Mouse (Mus musculus) CD8-positive naive resting alpha-beta T cell, adult 2 months (primary cell): ENCODE measurements around the gene Ifna2.

Source experiments
- DNase-seq, 2 experiments: peaks; one replicate each; pipeline ENCODE4 v3.0.0; 2022; ENCODE audit warnings: low read depth in 2 of 2, low spot score in 2 of 2

Ifna2 gene

DNA sequence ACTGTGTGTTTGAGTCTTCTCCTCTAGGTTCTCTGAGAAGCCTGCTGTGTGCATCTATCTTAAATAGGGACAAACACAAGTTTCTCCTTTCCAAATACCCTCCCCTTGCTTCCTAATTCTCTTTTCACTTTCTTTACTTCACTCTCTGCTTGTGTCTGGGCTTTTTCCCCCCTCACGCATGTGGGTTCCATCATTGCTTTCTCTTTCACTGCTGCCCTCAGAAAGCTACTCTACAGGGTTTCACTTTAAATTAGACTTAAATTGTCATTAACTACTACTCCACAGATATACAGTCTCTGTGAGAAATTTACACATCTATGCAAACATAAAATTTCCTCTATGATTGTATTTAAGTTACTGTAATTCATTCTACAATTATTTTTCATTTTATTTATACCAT lies at the start of gene Ifna2:
TSS of gene Ifna2 (minus strand) at position 101 of the 400 bp plus-strand sequence.
- no peak for DNase-seq

DNA sequence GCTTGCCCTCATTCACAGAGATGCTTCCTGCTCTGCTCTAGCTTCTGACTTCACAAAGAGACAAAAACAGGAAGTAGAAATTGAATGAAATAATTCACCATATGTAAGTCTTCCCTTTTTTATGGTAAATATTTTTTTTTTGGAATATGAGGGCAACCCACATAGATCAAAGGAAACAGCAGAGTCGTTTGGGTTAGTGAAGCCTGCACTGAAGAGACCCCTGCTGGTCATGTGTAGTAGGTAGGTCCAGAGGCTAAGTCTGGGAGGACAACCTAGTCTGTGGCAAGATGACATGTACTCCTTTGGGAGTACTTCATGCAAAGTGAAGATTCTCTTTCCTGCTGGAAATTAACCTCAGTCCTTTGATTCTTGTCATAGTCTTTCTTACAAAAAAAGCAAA lies 43.6 kb upstream of the Ifna2 start:
- peak in 1 of 2 experiments; percentile 39 for DNase-seq

- DNase-seq = no peak
These were observed 43.0 kb upstream of the Ifna2 start for GRCm38 (mm10) chr4:88726727-88727126.

- DNase-seq = no peak
These were observed 39.9 kb upstream of the Ifna2 start for GRCm38 (mm10) chr4:88723497-88724090.

- peak; percentile 71 to 78 for DNase-seq
These were observed 38.3 kb upstream of the Ifna2 start, which contains the start of the genes Gm26566 and Klhl9 for GRCm38 (mm10) chr4:88721791-88722721. Gene Gm26566 (plus strand): TSS chr4:88721805. Gene Klhl9 (minus strand): TSS chr4:88722465.

DNA sequence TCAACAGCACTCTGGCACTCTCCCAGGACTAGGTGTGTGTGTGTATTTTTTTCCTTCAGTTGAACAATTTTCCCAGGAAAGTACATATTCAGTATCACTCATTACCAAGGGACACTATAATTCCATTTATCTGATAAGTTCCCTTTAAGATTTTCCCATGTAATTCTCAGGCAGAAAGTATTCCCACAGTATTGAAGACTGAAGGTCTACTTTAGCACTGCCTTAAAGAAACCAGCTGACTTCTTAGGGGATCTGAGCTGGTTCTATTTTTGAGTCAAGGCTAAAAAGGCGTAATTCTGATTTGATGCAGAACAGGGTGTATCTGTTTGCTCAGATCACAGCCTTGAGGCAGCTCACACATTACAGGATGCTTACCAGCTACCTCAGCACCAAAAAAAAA lies 35.0 kb upstream of the Ifna2 start:
- DNase-seq = no peak

GRCm38 (mm10) chr4:88715059-88715458 lies 31.3 kb upstream of the Ifna2 start:
- DNase-seq = no peak

GRCm38 (mm10) chr4:88714281-88714680 lies 30.6 kb upstream of the Ifna2 start:
- DNase-seq = no peak

GRCm38 (mm10) chr4:88707128-88707826 lies 23.6 kb upstream of the Ifna2 start:
- no peak for DNase-seq

DNA sequence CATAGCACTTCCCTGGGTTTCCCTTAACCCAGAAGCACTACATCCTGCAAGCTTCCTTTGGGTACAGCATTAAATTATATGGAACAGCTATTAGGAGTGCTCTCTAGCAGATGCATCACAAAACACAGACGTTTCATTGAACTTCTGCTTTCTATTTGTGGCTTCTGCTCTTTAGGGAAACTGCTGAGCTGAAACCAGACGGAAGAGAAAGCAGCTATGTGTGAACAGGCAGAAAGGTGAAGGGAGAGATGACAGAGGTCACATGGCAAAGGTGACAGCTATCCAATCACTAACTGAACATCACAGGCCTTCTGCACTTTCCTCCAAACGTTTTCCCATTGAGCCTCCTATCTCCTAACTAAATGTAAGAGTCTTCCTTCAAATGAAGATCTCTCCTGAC lies 22.2 kb upstream of the Ifna2 start:
- no peak for DNase-seq

DNA sequence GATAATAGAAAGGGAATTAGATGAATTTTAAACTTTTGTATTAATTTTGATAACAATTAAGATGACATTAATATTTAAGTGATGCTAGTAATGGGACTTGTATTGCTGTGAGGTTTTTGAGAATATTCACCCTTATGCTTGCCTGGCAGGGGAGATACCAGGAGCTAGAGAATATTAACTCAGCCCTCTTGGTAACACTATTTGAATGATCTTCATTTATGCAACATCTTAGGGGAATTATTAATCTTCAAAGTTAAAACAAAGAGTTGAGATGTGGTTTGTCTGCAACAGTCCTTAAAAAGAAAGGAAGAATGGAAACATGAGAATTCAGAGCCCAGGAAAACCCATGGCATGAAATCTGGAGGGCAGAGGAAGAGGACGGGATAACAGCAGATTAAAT lies 15.6 kb upstream of the Ifna2 start:
- no peak for DNase-seq

- DNase-seq = no peak
These were observed 15.1 kb upstream of the Ifna2 start for GRCm38 (mm10) chr4:88698781-88699180.

- DNase-seq = no peak
These were observed 14.0 kb upstream of the Ifna2 start for GRCm38 (mm10) chr4:88697753-88698152.

DNA sequence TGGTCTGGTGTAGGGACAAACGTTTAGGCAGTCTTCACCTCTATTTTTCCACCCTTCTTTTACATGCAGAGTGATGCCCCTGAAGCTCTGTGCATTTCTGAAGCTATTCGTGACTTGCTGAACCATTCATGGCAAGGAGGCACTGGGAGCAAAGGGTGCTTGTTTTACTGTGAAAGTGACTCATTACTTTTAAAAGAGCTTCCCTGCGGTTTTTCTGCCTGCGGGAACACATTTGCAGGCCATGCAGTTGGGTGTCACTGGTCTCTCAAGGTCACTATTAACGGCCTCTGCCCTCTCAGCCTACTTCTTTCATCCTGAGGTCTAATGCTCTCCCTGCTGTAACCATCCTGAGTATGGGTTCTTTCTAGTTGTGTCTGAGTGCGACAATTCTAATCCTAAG lies 13.4 kb upstream of the Ifna2 start:
- DNase-seq = no peak

DNA sequence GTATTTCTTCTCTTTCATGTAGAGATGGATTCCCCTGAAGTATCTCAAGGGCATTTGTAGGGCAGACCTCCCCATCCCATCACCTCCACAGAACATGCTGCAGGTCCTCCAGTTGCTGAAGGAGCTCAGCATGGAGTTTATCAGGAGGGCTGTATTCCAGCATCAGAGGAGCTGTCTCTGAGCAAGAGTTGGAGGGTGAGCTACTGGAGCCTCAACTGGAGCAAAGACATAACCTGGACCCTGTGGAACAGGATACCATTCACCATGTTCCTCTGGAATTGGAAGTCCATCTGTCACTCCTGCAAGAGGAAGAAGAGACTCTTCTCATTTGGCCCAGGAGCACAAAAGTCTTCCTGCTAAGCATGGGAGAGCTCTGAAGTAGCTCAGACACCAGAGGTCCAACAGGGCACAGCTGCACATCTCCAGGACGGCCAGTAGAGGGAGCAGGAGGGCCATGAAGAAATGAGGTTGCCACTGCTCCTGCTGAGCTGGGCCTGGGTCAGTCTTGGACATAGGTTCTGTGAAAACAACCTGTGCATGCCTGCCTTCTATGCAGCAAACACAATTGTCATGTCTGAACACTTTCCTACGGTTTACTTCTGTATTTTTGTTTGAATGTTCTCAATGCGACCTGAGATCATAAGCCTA lies 12.6 kb upstream of the Ifna2 start:
- peak; percentile 59 to 69 for DNase-seq

GRCm38 (mm10) chr4:88693392-88693791 lies 9.7 kb upstream of the Ifna2 start:
- peak in 1 of 2 experiments; percentile 18 for DNase-seq

DNA sequence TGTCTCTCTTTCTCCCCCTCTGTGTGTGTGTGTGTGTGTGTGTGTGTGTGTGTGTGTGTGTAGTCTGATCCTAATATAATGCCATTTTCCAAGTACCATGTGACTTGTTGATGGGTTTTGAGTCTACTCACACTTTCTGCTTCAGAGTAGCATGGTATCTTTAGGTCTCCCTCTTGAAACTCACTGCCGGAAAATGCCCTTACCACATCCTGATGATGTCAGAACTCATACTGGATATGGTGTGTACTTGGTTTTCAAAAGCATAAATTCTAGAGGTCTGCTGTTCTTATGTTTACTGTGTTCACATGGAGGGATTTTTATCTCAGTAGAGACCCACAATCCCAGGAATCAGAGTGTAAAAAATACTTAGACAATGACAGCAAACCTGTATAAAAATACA lies 8.8 kb upstream of the Ifna2 start:
- DNase-seq = peak; percentile 31 to 44

- DNase-seq = no peak
These were observed 7.5 kb upstream of the Ifna2 start, which contains the start of gene Ifnab for GRCm38 (mm10) chr4:88691259-88691658. Gene Ifnab (minus strand): TSS chr4:88691359.

GRCm38 (mm10) chr4:88681353-88681752 lies 2.4 kb downstream of the Ifna2 start:
- DNase-seq = no peak

DNA sequence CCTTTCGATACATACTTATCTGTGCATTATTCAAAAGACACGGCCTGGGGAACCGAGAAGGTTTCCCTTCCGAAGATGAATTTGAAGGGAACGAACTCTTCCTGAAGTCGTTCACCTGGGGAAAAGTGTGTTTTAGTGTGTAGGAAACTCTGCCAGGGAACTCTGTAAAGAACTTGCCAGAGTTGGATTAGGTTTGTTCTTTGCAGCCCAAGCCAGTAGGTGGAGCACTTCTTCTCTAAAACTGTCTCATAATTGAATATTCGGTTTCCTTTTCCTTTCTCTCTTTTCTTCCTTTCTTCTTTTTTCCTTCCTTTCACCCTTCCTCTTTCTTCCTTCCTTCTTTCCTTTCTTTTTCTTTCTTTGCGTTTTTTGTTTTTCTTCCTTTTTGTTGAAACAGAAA lies 3.4 kb downstream of the Ifna2 start:
- DNase-seq = peak; percentile 17 to 41

DNA sequence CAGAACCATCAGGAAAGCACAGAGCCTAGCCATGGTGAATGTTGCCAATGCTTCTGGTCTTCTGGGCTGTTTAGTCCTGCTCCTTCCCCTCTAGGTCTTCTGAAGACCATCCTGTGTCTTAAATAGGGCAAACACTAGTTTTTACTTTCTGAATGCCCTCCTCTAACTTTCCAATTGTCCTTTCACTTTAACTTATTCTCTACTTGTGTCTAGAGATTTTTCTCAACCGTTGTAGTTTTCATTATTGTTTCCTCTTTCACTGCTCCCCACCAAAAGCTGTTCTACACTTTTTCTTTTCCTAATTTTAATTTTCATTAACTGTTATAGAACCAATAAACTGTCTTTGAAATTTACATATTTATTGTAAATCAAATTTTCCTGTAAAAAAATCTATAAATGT lies 6.9 kb downstream of the Ifna2 start, which contains the start of gene Ifna16:
TSS of gene Ifna16 (minus strand) at position 101 of the 400 bp plus-strand sequence.
- no peak for DNase-seq
